Mouse (Mus musculus) hindbrain, embryonic 11.5 days (tissue): Measurements from ENCODE around the gene Dnah5. TPM values are rescaled to one million over a fixed set of nuclear protein-coding genes. Genes with fewer than 3 reads are reported as not detected.

Source experiments
- ATAC-seq: fragments of 200-750 bp; cut with Nextera tagmentation; 2 replicates; pipeline ENCODE4 v1.8.0; 2017; ENCODE audit warnings: mild to moderate bottlenecking, moderate TSS enrichment, moderate library complexity; ENCODE audit not compliant: low FRiP score
- DNase-seq: peaks from one replicate; pipeline ENCODE4 v3.0.0-alpha.2; 2015; ENCODE audit warnings: low spot score
- H3K27ac ChIP-seq: fragments of 300-500 bp; sonication (generic); 2 replicates; pipeline ENCODE4 v1.5.1; 2014; ENCODE audit warnings: mild to moderate bottlenecking, low read depth, low read length
- H3K27me3 ChIP-seq: fragments of 300-500 bp; sonication (generic); 2 replicates; pipeline ENCODE4 v1.6.1; 2014; ENCODE audit warnings: mild to moderate bottlenecking, low read length, moderate library complexity, mixed read lengths; ENCODE audit not compliant: control insufficient read depth, insufficient read depth
- H3K36me3 ChIP-seq: fragments of 300-500 bp; sonication (generic); 2 replicates; pipeline ENCODE4 v1.6.1; 2014; ENCODE audit warnings: mild to moderate bottlenecking, low read length, moderate library complexity, mixed read lengths; ENCODE audit not compliant: control insufficient read depth, insufficient read depth
- H3K4me1 ChIP-seq: fragments of 300-500 bp; sonication (generic); replicated peaks from 2 replicates; pipeline ENCODE4 v1.6.1; 2014; ENCODE audit warnings: low read length, mixed read lengths; ENCODE audit not compliant: control insufficient read depth, insufficient read depth
- H3K4me2 ChIP-seq: fragments of 300-500 bp; sonication (generic); replicated peaks from 2 replicates; pipeline ENCODE4 v1.6.1; 2014; ENCODE audit warnings: mild to moderate bottlenecking, low read depth, low read length
- H3K4me3 ChIP-seq: fragments of 300-500 bp; sonication (generic); 2 replicates; pipeline ENCODE4 v1.5.1; 2014; ENCODE audit warnings: low read depth, low read length
- H3K9ac ChIP-seq: fragments of 300-500 bp; sonication (generic); 2 replicates; pipeline ENCODE4 v1.6.1; 2014; ENCODE audit warnings: low read depth, low read length
- H3K9me3 ChIP-seq: fragments of 300-500 bp; sonication (generic); 2 replicates; pipeline ENCODE4 v1.6.1; 2016; ENCODE audit warnings: low read length; ENCODE audit not compliant: control insufficient read depth
- WGBS: fragments of 180-500 bp; shearing (Covaris S2); extraction: QIAGEN DNeasy Blood & Tissue Kit; methylation state at CpG from one replicate; pipeline ENCODE4 v1.1.7; 2014; 5-methylcytosine and 5-hydroxymethylcytosine counted together
- polyA plus RNA-seq: library from polyadenylated mRNA; unstranded; fragments of >200 nt; fragmentation: Nextera tagmentation; extraction: Ambion mirVana; gene quantifications from 2 replicates; pipeline ENCODE4 v1.2.1, GENCODE M21; 2014

Gene Dnah5
- 0.18 and 0.49 TPM in 2 replicates for polyA plus RNA-seq

DNA sequence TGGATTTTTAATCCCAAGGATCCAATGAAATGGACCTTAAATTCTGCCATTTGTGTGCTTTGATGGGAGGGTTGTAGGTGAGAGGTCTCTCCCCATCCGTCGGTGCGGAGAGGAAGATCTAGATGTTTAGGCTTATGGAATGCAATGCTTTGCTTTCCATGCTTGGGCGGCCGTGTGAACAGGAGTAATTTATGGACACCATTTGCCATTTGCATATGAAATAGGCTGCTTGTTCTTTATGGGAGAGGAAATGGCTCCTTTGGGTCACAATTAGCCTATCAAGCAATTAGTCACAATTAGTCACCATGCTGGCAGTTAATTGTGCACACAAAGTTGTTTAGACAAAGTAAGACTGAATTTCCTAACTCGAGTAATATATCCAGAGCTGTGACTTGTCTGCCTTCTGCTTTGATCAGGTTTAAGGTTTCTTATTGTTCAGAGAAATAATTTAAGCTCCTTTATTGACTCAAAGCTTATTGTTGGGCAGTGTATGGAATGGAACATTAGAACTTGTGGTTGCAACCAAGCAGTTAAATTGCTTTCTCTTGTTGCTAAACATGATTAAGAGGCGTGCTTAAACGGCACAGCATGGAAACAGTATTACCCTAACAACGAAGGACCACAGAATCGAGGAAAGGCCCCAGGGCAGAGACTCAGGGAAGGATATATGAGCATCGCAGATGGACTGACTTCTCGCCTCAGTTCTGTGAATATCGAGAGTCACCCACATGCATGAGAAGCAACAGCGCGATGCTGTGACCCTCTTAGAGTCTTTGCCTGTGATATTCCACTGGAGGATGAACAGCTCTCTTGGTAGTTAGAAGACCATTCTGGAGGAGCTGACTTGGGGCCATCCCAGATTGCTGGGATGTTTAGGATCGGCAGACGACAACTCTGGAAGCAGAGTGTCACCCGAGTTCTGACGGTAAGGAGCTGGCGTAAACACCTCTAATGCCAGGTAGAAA lies at the start of gene Dnah5:
Dnah5 (plus strand) TSS at position 642 of the 965 bp plus-strand sequence.
- Histone ChIP-seq H3K36me3 (no peaks in the 10 kb centered on the region), H3K4me1 (no peaks in the 10 kb centered on the region), H3K27ac (no peak within 1 kb of the TSS), H3K4me2 (no peak within 1 kb of the TSS), H3K4me3 (no peak within 1 kb of the TSS), H3K9ac (no peak within 1 kb of the TSS), H3K9me3 (no peaks in the 10 kb centered on the region), H3K27me3 (no peaks in the 10 kb centered on the region)
- peak; percentile 22 for DNase-seq
- WGBS: 62% methylated on average over 20 of the region's 20 CpGs
- ATAC-seq: peak; percentile 73

DNA sequence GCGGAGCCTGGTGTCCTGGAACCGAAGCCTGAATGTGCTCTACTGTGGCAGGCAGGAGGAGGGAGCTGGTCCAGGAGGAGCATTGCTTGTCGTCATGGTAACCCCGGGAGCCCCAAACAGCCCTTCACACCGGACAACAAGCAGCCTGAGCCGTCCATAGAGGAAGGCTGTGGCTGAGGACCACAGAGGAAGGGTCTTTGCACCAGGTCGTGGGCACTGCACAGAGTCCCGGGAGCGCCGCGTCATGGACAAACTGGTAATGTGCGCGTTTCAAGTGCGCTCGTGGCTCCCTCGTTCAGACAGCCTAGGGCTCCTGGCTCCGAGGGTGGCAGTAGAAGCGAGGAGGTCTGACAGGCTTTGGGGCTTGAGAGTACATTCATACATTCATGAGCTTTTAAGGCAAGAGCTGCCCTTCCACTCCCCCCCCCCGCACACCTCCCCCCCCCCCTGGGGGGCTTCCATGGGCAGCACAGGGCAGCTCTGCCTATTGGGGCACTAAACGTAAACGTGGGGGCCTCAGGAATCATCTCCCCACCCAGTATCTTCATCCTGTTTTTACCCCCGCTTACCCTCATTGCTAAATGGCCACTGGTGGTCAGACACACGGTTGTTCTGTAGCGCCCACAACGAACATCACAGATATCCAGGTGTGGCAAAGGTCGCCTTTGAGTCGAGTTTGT lies 48.6 kb upstream of the Dnah5 start:
- Histone ChIP-seq H3K4me1 (peaks cover 4% of the 10 kb centered on the region; the same call in 1 of the 2 replicates), H3K9ac (no peak overlapping the region), H3K4me3 (peak overlapping the region; percentile 17; the same call in 1 of the 2 replicates), H3K4me2 (peak overlapping the region; percentile 48), H3K27me3 (no peaks in the 10 kb centered on the region; the same call in 1 of the 2 replicates), H3K9me3 (no peaks in the 10 kb centered on the region), H3K36me3 (no peaks in the 10 kb centered on the region), H3K27ac (no peak overlapping the region)
- 5% methylated on average over 26 of the region's 27 CpGs for WGBS
- peak; percentile 72 for DNase-seq
- peak; percentile 93 for ATAC-seq

DNA sequence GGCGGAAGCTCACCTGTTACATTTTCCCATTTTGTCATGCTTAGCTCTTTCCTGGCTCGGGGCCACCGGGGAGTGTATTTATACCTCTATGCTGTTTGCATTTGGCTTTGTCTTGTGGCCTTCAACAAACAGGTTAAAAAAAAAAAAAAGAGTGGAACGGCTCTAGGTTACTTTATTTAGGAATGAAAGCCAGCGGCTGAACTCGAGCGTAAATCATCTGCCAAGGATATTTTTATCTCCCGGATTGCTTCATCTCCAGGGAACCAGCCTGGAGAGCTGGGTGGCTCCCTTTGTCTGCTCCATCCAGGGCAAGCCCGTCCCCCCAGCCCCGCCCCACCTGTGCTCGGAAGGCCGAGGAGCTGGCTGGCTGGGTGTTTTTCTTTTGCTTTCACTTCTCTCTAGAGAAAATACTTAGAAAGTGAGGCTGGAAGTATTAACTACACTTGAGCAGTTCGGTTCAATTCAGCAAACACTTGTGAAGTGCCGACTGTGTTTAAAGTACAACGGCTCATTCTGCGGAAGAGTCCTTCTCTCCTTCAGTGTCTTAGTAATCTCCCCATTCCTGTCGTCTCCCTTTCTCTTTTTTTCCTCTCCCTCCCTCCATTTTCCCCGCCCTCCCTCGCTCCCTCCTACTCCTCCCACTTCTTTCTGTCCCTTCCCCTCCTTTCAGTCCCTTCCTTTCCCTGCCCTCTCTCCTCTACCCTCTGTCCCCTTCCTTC lies 44.6 kb upstream of the Dnah5 start:
- peak; percentile 57 for DNase-seq
- WGBS: 4% methylated on average over 19 of the region's 19 CpGs

DNA sequence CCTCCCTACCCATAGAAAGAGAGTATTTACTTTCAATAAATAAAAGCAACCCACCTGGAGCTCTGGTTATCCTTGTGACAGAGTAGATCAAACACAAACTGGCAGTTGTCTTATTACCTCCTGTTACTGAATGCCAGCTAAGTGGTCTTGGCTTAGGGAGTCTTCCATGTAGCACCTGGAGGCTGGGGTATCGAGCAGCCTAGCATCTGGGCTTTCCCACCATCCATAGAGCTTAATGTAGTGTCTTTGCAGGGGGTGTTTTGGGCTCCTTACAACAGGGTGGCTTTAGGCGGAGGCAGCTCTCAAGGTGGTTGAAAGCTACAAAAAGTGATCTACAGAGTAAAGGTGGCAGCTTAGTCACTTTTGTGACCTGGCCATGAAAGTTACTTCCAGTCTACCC lies 41.3 kb upstream of the Dnah5 start:
- no peak overlapping the region for H3K4me3 ChIP-seq
- no peaks in the 10 kb centered on the region; the same call in 1 of the 2 replicates for H3K9me3 ChIP-seq
- H3K36me3 ChIP-seq: no peaks in the 10 kb centered on the region
- 92% methylated on average over 2 of the region's 2 CpGs for WGBS
- H3K4me1 ChIP-seq: no peaks in the 10 kb centered on the region
- H3K9ac ChIP-seq: no peak overlapping the region
- DNase-seq: no peak
- ATAC-seq: no peak
- H3K27me3 ChIP-seq: no peaks in the 10 kb centered on the region; the same call in 1 of the 2 replicates
- no peak overlapping the region for H3K27ac ChIP-seq
- no peak overlapping the region for H3K4me2 ChIP-seq

More for the DNA sequence above, 44.6 kb upstream of the Dnah5 start:
- Histone ChIP-seq H3K4me2 (peak overlapping the region; percentile 56), H3K4me1 (peaks cover 4% of the 10 kb centered on the region; the same call in 1 of the 2 replicates), H3K9ac (peak overlapping the region; percentile 53), H3K9me3 (no peaks in the 10 kb centered on the region; the same call in 1 of the 2 replicates), H3K27me3 (no peaks in the 10 kb centered on the region; the same call in 1 of the 2 replicates), H3K27ac (no peak overlapping the region), H3K4me3 (peak overlapping the region; percentile 35), H3K36me3 (no peaks in the 10 kb centered on the region)
- peak; percentile 63; the same call in 1 of the 2 replicates for ATAC-seq

DNA sequence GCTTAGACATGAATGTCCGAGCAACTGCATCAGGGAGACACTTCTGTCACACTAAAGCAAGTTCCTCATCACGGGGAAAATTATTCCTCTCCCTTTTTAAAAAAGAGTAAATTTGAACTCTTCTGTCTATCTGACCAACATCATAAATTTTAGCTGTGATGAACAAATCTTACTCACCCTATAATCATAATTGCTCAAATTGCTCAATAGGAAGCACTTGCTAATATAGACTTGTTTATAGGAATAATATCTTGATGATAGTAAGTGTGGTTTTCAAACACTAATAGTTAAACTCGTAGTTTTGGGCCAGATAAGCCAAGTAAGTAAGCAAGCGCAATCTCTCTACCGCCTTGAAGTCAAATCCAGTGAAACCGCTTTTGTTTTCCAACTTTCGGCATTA lies 38.3 kb upstream of the Dnah5 start:
- DNase-seq (no peak), ATAC-seq (no peak)
- no peak overlapping the region for H3K9ac ChIP-seq
- no peaks in the 10 kb centered on the region; the same call in 1 of the 2 replicates for H3K9me3 ChIP-seq
- H3K4me1 ChIP-seq: no peaks in the 10 kb centered on the region
- H3K36me3 ChIP-seq: no peaks in the 10 kb centered on the region
- no peak overlapping the region for H3K4me3 ChIP-seq
- H3K27me3 ChIP-seq: no peaks in the 10 kb centered on the region
- H3K27ac ChIP-seq: no peak overlapping the region
- WGBS: 89% methylated on average over 7 of the region's 7 CpGs
- H3K4me2 ChIP-seq: no peak overlapping the region

DNA sequence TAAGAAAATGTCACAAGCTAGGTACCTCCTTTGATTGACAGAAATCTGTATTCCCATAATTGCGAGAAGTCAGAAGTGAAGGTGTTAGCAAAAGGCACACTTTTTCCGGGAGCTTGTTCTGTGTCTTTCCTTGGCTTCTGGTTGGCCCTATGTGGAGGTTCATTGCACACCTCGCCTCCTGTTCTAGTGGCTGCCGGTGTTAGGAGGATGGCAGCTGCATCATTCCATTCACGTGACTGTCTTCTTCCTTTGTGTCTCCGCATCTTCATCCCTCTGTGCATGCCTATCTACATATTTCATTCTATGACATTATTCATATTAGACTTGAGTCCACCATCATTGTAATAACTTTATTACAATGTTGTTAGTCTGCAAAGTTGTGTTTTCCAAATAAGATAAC lies 37.5 kb upstream of the Dnah5 start:
- H3K27ac ChIP-seq: no peak overlapping the region
- no peaks in the 10 kb centered on the region for H3K36me3 ChIP-seq
- H3K27me3 ChIP-seq: no peaks in the 10 kb centered on the region
- H3K4me3 ChIP-seq: no peak overlapping the region
- no peaks in the 10 kb centered on the region for H3K4me1 ChIP-seq
- H3K4me2 ChIP-seq: no peak overlapping the region
- no peaks in the 10 kb centered on the region; the same call in 1 of the 2 replicates for H3K9me3 ChIP-seq
- WGBS: 85% methylated on average over 6 of the region's 6 CpGs
- ATAC-seq (no peak), DNase-seq (no peak)
- no peak overlapping the region for H3K9ac ChIP-seq

DNA sequence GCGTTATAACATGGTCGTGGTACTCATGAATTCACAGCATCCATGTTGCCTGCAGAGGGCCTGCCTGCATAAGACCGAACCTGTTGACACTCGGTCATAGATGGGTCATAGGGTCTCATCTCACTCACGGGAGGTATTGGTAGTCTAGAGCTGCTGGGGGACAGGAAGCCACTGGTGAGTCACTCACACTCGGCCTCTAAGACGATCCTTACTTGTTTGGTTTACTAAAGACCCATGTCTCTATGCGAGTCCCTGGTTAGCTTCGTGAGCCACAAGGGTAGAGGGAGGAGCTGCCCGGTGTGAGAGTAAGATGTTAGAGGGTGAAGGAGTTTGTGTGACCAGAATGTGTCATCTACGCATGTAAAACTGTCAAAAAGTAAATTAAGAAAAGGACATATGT lies 24.6 kb upstream of the Dnah5 start:
- WGBS: 93% methylated on average over 11 of the region's 11 CpGs
- ATAC-seq: no peak

DNA sequence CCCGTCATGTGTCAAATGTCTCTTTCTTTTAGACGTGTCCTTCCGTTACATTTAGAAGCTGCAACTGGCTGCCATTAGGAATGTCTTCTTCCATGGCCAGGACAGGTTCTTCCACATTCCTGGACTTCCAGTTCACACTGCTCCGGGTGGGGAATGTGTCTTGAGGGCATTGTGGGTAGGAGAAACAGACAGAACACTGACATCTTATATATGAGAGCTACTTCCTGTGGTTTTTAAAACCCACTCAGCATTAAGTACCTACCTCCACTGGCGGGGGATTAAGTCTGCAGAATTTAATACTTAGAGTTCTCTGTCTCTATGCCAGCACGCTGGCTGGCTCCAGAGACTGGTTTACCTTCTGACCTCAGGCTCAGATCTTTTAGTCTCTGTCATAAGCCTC lies 24.0 kb upstream of the Dnah5 start:
- no peak overlapping the region for H3K9ac ChIP-seq
- H3K27ac ChIP-seq: no peak overlapping the region
- no peak overlapping the region for H3K4me3 ChIP-seq
- H3K9me3 ChIP-seq: no peaks in the 10 kb centered on the region
- no peaks in the 10 kb centered on the region for H3K27me3 ChIP-seq
- no peak overlapping the region for H3K4me2 ChIP-seq
- ATAC-seq (no peak), DNase-seq (no peak)
- 87% methylated on average over 6 of the region's 6 CpGs for WGBS
- H3K4me1 ChIP-seq: no peaks in the 10 kb centered on the region
- no peaks in the 10 kb centered on the region for H3K36me3 ChIP-seq

More for the DNA sequence above, 24.6 kb upstream of the Dnah5 start:
- DNase-seq: no peak
- no peak overlapping the region for H3K4me3 ChIP-seq
- no peaks in the 10 kb centered on the region for H3K4me1 ChIP-seq
- no peaks in the 10 kb centered on the region for H3K27me3 ChIP-seq
- no peak overlapping the region for H3K27ac ChIP-seq
- H3K9me3 ChIP-seq: no peaks in the 10 kb centered on the region
- H3K9ac ChIP-seq: no peak overlapping the region
- H3K36me3 ChIP-seq: no peaks in the 10 kb centered on the region
- no peak overlapping the region for H3K4me2 ChIP-seq
